Mouse (Mus musculus): ENCODE measurements at regions not wholly inside any gene's neighbourhood (a gene's known extent, or its start where the extent isn't known, plus 50 kb on each side); places are given as distances from the start of the nearest gene placed in this dataset.

- Histone ChIP-seq H3K27me3 (ENCODE audit: control insufficient read depth, insufficient read depth, low read depth, low read length) (no peaks in the 10 kb centered on the region), H3K4me3 (ENCODE audit: low read length) (no peak overlapping the region), H3K36me3 (ENCODE audit: control insufficient read depth, insufficient read depth, low read length) (no peaks in the 10 kb centered on the region), H3K27ac (ENCODE audit: low read length) (no peak overlapping the region), H3K9me3 (ENCODE audit: control insufficient read depth, low read length) (no peaks in the 10 kb centered on the region), H3K9ac (ENCODE audit: low read length) (no peak overlapping the region), H3K4me2 (ENCODE audit: low read depth, low read length) (no peak overlapping the region), H3K4me1 (replicated peaks; ENCODE audit: control insufficient read depth, insufficient read depth, low read length) (peaks cover 9% of the 10 kb centered on the region)
- ATAC-seq (ENCODE audit: low read depth), result no peak
- 87% methylated on average over 3 of the region's 3 CpGs for WGBS
Observed at GRCm38 (mm10) chr6:66482797-66483196, 52.4 kb upstream of the Mad2l1 start.

All from lung, embryonic 16.5 days (tissue).